Mouse (Mus musculus) kidney, embryonic 16.5 days (tissue): ENCODE data around the gene Ucp3. TPM values are rescaled to one million over a fixed set of nuclear protein-coding genes. Genes with fewer than 3 reads are reported as not detected.
A peak's percentile ranks its signal among the peaks of the same experiment; 100 is the strongest.
"Not testable (repeated sequence)": the region's sequence is repeated elsewhere in the genome, so short reads cannot be mapped to it uniquely, and the experiment has no call there.

Experiments used
- ATAC-seq: fragments of 200-750 bp; cut with Nextera tagmentation; 2 replicates; pipeline ENCODE4 v1.8.0; 2017; ENCODE audit warnings: moderate TSS enrichment; ENCODE audit not compliant: low FRiP score, low TSS enrichment
- H3K27ac ChIP-seq: fragments of 300-500 bp; sonication (generic); 2 replicates; pipeline ENCODE4 v1.5.1; 2014; ENCODE audit warnings: low read length
- H3K27me3 ChIP-seq: fragments of 300-500 bp; sonication (generic); 2 replicates; pipeline ENCODE4 v1.6.1; 2014; ENCODE audit warnings: low read length, control low read depth, mixed read lengths; ENCODE audit not compliant: insufficient read depth
- H3K36me3 ChIP-seq: fragments of 300-500 bp; sonication (generic); 2 replicates; pipeline ENCODE4 v1.6.1; 2014; ENCODE audit warnings: low read length, control low read depth, mixed read lengths; ENCODE audit not compliant: insufficient read depth
- H3K4me1 ChIP-seq: fragments of 300-500 bp; sonication (generic); 2 replicates; pipeline ENCODE4 v1.6.1; 2014; ENCODE audit warnings: low read length, control low read depth, mixed read lengths; ENCODE audit not compliant: insufficient read depth
- H3K4me2 ChIP-seq: fragments of 300-500 bp; sonication (generic); replicated peaks from 2 replicates; pipeline ENCODE4 v1.6.1; 2014; ENCODE audit warnings: low read depth, low read length
- H3K4me3 ChIP-seq: fragments of 300-500 bp; sonication (generic); 2 replicates; pipeline ENCODE4 v1.5.1; 2014; ENCODE audit warnings: mild to moderate bottlenecking, low read length
- H3K9ac ChIP-seq: fragments of 300-500 bp; sonication (generic); replicated peaks from 2 replicates; pipeline ENCODE4 v1.6.1; 2014; ENCODE audit warnings: low read length
- H3K9me3 ChIP-seq: fragments of 300-500 bp; sonication (generic); 2 replicates; pipeline ENCODE4 v1.6.1; 2016; ENCODE audit warnings: low read length, control low read depth
- WGBS: fragments of 180-500 bp; shearing (Covaris S2); extraction: QIAGEN DNeasy Blood & Tissue Kit; methylation state at CpG from one replicate; pipeline ENCODE4 v1.1.7; 2014; 5-methylcytosine and 5-hydroxymethylcytosine counted together
- polyA plus RNA-seq: library from polyadenylated mRNA; unstranded; fragments of >200 nt; fragmentation: Nextera tagmentation; extraction: Ambion mirVana; gene quantifications from 2 replicates; pipeline ENCODE4 v1.2.1, GENCODE M21; 2015

Ucp3 gene
- polyA plus RNA-seq, 1 experiment from 2014 or later, result 0.09 TPM

DNA sequence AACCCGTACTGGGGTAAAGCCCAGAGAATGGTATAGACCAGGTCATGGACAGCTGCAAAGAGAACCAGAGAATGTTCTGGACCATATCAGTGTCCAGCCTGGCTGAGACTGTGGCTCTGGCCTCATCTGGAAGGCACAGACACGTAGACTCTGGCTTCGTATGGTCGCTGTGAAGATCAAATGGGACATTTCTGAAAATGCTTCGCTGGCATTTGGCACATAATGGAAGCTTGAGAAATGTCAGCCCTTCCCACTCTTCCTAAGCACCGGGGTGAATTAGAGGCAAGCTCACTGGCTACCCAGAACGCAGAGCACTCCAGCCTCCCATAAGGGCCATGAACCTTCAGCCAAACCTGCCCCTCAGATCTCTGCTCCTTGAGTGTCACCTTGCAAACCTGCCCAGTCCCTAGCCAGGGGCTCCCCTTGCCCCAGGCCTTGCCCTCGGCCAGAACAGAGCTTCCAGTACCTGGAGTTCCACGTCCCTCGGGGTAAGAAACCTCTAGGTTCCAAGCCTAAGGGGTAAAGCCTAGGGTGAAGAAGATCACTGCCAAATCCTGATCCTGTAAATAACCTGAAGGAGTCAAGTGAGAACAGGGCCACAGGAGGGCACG lies 1.9 kb upstream of the Ucp3 start:
- no peaks in the 10 kb centered on the region for H3K27me3 ChIP-seq
- 90% methylated on average over 11 of the region's 11 CpGs for WGBS

DNA sequence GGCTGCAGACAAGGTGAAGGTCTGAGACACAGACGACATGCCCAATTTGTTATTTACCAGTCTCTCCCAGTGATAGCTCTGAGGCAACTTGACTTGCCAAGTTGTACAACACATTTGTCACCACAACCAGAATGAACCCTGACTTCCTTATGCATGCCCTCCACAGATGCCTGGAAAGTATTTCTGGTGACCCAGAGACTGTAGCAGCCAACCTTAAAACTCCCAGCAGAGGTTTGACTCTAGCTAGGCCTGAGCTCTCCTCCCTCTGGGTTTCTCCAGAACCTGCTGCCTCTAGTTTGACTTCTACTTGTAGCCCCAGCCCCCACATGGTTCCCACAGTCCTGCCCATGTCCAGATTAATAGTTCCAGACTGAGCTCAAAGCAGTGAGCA lies 1.4 kb upstream of the Ucp3 start:
- no peaks in the 10 kb centered on the region for H3K27me3 ChIP-seq
- no peaks in the 10 kb centered on the region for H3K4me1 ChIP-seq
- peaks cover 10% of the 10 kb centered on the region; the same call in 1 of the 2 replicates for H3K36me3 ChIP-seq
- no peak for ATAC-seq
- H3K4me3 ChIP-seq, result no peak overlapping the region
- H3K9me3 ChIP-seq, result no peaks in the 10 kb centered on the region
- no peak overlapping the region for H3K27ac ChIP-seq
- WGBS, result 83% methylated on average over 1 of the region's 1 CpGs
- H3K9ac ChIP-seq, result no peak overlapping the region
- H3K4me2 ChIP-seq, result no peak overlapping the region

More for the DNA sequence above, 1.9 kb upstream of the Ucp3 start:
- no peak for ATAC-seq
- Histone ChIP-seq H3K4me3 (no peak overlapping the region), H3K9ac (no peak overlapping the region), H3K27ac (no peak overlapping the region), H3K4me2 (no peak overlapping the region), H3K4me1 (peaks cover 4% of the 10 kb centered on the region), H3K36me3 (peaks cover 10% of the 10 kb centered on the region; the same call in 1 of the 2 replicates), H3K9me3 (no peaks in the 10 kb centered on the region)

DNA sequence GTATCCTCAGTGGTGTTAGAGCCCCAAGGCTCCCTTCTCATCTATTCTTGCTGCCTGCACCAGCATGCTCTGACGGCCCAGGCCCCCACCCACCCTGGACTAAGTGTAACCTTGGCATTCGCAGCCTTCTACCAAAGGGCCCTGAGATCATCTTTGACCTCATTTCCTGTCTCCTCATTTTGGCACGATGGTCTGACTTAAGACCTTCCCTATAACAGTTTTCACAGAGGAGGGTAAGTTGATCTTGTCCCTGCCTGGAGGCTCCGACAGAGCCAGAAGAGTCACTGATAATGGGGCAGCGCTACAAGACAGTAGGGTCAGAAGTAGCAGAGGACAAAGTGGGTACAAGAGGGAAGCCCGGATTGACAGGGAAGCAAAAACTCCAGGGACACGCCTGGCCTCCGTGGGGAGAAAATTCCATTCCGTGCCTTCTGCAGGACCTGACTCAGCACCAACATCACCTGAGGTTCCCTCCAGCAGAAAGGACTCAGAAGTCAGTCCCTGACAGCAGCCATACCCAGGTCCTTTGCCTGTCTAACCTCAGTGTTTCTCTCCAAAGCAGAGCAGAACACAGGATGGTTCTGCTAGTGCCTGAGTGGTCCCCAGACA lies 1.2 kb downstream of the Ucp3 start:
- Histone ChIP-seq H3K27me3 (no peaks in the 10 kb centered on the region), H3K4me2 (no peak overlapping the region), H3K4me3 (no peak overlapping the region), H3K4me1 (no peaks in the 10 kb centered on the region), H3K36me3 (peaks cover 5% of the 10 kb centered on the region; the same call in 1 of the 2 replicates), H3K9me3 (no peaks in the 10 kb centered on the region), H3K9ac (no peak overlapping the region), H3K27ac (no peak overlapping the region)
- no peak for ATAC-seq
- 68% methylated on average over 9 of the region's 9 CpGs for WGBS

DNA sequence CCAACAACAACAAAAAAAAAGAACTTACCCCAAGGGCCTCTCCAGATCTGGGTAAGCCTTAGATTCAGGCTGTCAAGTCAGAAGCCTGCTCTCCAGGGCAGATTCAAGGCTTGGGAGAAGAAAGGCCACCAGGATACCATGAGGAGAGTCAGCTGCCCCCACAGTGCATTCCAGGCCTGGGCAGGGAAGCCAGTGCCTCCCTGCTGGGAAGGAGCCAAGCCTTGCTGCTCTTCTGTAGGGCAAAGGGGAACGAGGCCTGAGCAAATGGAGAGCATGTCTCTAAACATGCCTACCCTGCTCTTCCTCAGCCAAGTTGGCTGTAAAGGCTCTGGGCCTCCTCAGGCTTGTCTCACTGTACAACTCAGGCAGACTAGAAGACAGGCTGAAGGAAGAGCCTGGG lies 1.9 kb downstream of the Ucp3 start:
- Histone ChIP-seq H3K4me3 (no peak overlapping the region), H3K27ac (no peak overlapping the region), H3K36me3 (peaks cover under 1% of the 10 kb centered on the region; the same call in 1 of the 2 replicates), H3K9me3 (no peaks in the 10 kb centered on the region), H3K4me1 (peaks cover 4% of the 10 kb centered on the region; the same call in 1 of the 2 replicates), H3K9ac (no peak overlapping the region), H3K27me3 (no peaks in the 10 kb centered on the region), H3K4me2 (no peak overlapping the region)
- no peak for ATAC-seq
- 50% methylated on average over 1 of the region's 1 CpGs for WGBS

DNA sequence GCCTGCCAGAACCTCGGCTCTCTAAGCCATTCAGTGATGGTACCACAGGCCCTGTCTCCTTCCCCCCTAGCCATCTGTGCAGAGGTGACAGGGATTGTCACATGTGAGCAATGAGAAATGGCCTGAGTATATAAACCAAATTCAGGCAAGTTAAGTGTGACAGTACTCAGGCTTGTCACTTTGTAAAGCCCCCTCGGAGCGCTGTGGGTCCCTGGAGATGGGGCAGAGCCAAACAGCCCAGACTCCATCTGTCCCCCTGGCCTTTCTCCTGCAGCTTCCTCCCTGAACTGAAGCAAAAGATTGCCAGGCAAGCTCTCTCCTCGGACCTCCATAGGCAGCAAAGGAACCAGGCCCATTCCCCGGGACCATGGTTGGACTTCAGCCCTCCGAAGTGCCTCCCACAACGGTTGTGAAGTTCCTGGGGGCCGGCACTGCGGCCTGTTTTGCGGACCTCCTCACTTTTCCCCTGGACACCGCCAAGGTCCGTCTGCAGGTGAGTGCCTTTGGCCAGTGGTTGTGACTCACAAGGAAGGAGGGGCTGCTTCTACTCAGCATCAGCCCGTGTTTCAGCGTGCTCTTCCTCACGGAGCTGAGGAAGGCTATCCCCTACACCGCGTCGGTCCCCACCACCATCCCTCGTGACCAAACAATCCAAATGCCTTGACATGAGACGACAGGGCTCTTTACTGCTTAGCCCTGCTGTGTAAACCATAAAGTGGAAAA lies 6.5 kb downstream of the Ucp3 start:
- no peak overlapping the region for H3K27ac ChIP-seq
- ATAC-seq, result peak; percentile 55; the same call in 1 of the 2 replicates
- no peaks in the 10 kb centered on the region for H3K36me3 ChIP-seq
- H3K4me2 ChIP-seq, result no peak overlapping the region
- 72% methylated on average over 20 of the region's 20 CpGs for WGBS
- no peaks in the 10 kb centered on the region for H3K9me3 ChIP-seq
- H3K4me3 ChIP-seq, result no peak overlapping the region
- no peaks in the 10 kb centered on the region for H3K27me3 ChIP-seq
- H3K9ac ChIP-seq, result no peak overlapping the region
- H3K4me1 ChIP-seq, result peaks cover 9% of the 10 kb centered on the region; the same call in 1 of the 2 replicates

DNA sequence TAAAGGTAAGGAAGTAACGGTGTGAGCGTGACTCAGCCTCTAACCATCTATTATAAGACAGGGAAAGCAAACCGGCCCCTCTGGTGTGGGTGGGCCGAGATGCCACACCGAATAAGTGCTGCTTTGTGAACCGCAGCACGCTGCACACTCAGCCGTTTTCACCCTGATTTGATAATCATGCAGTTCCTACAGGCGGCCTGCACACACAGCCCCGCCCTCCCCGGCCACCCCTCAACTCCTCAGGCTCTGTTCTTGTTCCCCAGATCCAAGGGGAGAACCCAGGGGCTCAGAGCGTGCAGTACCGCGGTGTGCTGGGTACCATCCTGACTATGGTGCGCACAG lies 7.0 kb downstream of the Ucp3 start:
- no peaks in the 10 kb centered on the region for H3K27me3 ChIP-seq

DNA sequence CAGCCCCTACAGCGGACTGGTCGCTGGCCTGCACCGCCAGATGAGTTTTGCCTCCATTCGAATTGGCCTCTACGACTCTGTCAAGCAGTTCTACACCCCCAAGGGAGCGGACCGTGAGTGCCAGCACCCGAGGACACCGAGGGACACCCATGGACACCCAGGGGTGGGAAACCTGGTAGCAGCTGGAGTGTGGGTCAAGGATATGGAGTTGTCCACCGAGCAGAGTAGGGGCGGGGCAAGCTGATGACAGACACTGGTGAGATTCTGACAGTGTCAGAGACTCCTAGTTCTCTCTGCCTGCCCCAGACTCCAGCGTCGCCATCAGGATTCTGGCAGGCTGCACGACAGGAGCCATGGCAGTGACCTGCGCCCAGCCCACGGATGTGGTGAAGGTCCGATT lies 7.4 kb downstream of the Ucp3 start:
- no peaks in the 10 kb centered on the region for H3K36me3 ChIP-seq
- H3K27me3 ChIP-seq, result no peaks in the 10 kb centered on the region
- H3K27ac ChIP-seq, result no peak overlapping the region
- H3K9ac ChIP-seq, result no peak overlapping the region
- H3K9me3 ChIP-seq, result no peaks in the 10 kb centered on the region
- H3K4me2 ChIP-seq, result no peak overlapping the region
- H3K4me3 ChIP-seq, result no peak overlapping the region
- peaks cover 9% of the 10 kb centered on the region; the same call in 1 of the 2 replicates for H3K4me1 ChIP-seq
- WGBS, result 67% methylated on average over 17 of the region's 17 CpGs
- peak; percentile 20; the same call in 1 of the 2 replicates for ATAC-seq

More for the DNA sequence above, 7.0 kb downstream of the Ucp3 start:
- peak; percentile 74 for ATAC-seq
- WGBS, result 53% methylated on average over 15 of the region's 15 CpGs
- Histone ChIP-seq H3K4me1 (peaks cover 9% of the 10 kb centered on the region; the same call in 1 of the 2 replicates), H3K36me3 (no peaks in the 10 kb centered on the region), H3K27ac (no peak overlapping the region), H3K4me3 (no peak overlapping the region), H3K4me2 (no peak overlapping the region), H3K9ac (no peak overlapping the region), H3K9me3 (no peaks in the 10 kb centered on the region)

DNA sequence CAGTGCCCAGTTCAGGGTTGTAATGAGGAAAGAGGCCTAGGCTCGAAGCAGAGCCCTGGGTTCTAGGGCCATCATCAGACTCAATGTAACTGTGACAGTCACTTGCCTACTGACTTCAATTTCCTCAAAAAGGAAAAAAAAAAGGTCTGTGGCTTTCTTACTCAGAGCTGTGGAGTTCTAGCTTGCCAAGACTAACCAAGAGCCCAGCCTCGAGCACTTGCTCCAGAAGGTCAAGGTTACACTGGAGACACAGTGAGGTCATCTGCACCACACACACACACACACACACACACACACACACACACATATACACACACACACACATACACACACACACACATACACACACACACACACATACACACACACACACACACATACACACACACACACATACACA lies 9.3 kb downstream of the Ucp3 start:
- not testable (repeated sequence) for H3K27me3 ChIP-seq, H3K9me3 ChIP-seq, H3K4me3 ChIP-seq, H3K4me2 ChIP-seq, ATAC-seq, H3K27ac ChIP-seq, H3K9ac ChIP-seq, H3K4me1 ChIP-seq, H3K36me3 ChIP-seq
- 82% methylated on average over 2 of the region's 2 CpGs for WGBS

DNA sequence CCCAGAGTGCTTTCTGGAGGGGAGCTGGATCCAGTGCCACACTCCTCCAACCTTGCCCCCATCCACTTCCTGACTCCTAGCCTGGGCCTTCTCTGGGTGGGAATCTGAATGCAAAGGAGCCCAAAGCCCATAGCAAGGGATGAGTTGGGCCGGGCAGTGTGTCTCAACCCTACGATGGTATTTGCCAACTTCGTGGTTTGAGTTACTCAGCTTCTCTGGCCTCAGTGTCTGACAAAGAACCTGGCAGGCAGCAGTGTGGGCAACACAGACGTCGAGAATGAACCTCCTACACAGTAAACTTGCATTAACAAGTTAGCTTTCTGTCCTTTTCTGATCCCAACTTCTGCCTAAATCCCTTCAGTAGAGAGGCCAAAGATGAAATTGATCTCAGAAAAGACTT lies 11.7 kb downstream of the Ucp3 start:
- no peaks in the 10 kb centered on the region for H3K9me3 ChIP-seq
- H3K4me2 ChIP-seq, result no peak overlapping the region
- peaks cover 12% of the 10 kb centered on the region for H3K4me1 ChIP-seq
- no peaks in the 10 kb centered on the region for H3K36me3 ChIP-seq
- H3K9ac ChIP-seq, result no peak overlapping the region
- no peak overlapping the region for H3K27ac ChIP-seq
- H3K27me3 ChIP-seq, result no peaks in the 10 kb centered on the region
- 85% methylated on average over 5 of the region's 5 CpGs for WGBS
- no peak overlapping the region for H3K4me3 ChIP-seq
- no peak for ATAC-seq

DNA sequence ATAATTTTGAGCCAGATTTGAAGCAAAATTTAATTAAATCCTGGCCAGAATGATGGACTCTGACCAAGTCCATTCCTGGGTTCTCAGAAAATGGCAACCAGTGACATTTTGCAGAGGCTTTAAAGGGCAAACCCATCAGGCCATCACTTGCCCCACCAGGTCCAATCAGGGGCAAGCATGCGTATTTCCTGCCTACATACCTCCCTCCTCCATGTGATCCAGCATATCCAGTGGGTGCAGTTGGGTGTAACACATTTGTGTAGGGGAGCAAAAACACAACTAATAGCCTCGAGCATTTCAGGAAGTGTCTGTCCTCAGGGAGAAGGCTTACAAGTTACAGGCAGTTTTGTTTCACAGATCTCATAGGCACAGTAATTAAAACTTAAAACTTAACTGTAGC lies 14.5 kb downstream of the Ucp3 start:
- no peak for ATAC-seq
- Histone ChIP-seq H3K9me3 (no peaks in the 10 kb centered on the region), H3K4me2 (no peak overlapping the region), H3K4me1 (peaks cover 8% of the 10 kb centered on the region), H3K4me3 (no peak overlapping the region), H3K9ac (no peak overlapping the region), H3K27ac (no peak overlapping the region), H3K27me3 (no peaks in the 10 kb centered on the region), H3K36me3 (no peaks in the 10 kb centered on the region)
- 49% methylated on average over 2 of the region's 2 CpGs for WGBS
